Mouse (Mus musculus) testis, adult 2 months (tissue): ENCODE results near the gene Msi1. TPM values are rescaled to one million over a fixed set of nuclear protein-coding genes. Genes with fewer than 3 reads are reported as not detected.

ENCODE experiments used
- H3K27ac ChIP-seq: fragments of 200-500 bp; 2 replicates; pipeline ENCODE4 v1.5.1; 2012; ENCODE audit warnings: low read depth, low read length; ENCODE audit not compliant: control insufficient read depth, insufficient read depth
- H3K27me3 ChIP-seq: fragments of 200-500 bp; 2 replicates; pipeline ENCODE4 v1.6.1; 2012; ENCODE audit warnings: mild to moderate bottlenecking, low read length, moderate library complexity; ENCODE audit not compliant: control insufficient read depth, insufficient read depth
- H3K36me3 ChIP-seq: fragments of 200-500 bp; 2 replicates; pipeline ENCODE4 v1.6.1; 2012; ENCODE audit warnings: mild to moderate bottlenecking, low read length; ENCODE audit not compliant: control insufficient read depth, insufficient read depth
- H3K4me1 ChIP-seq: fragments of 200-500 bp; 2 replicates; pipeline ENCODE4 v1.6.1; 2012; ENCODE audit warnings: low read length; ENCODE audit not compliant: control insufficient read depth, insufficient read depth
- H3K4me3 ChIP-seq: fragments of 200-500 bp; 2 replicates; pipeline ENCODE4 v1.5.1; 2012; ENCODE audit warnings: low read depth, mild to moderate bottlenecking, low read length, moderate library complexity, mixed read lengths; ENCODE audit not compliant: control insufficient read depth
- CTCF ChIP-seq: fragments of 200-500 bp; IDR thresholded peaks from 2 replicates; pipeline ENCODE4 v1.5.1; 2012; ENCODE audit warnings: low read depth, mild to moderate bottlenecking, inconsistent platforms, low read length, moderate library complexity; ENCODE audit not compliant: control insufficient read depth, insufficient read depth, insufficient replicate concordance
- POLR2A ChIP-seq: fragments of 200-500 bp; IDR thresholded peaks from 2 replicates; pipeline ENCODE4 v1.6.1; 2012; ENCODE audit warnings: low read depth, mild to moderate bottlenecking, inconsistent platforms, low read length, moderate library complexity; ENCODE audit not compliant: control insufficient read depth
- polyA plus RNA-seq: library from polyadenylated mRNA; depleted of rRNA; stranded (reverse); fragments of >200 nt; gene quantifications from 2 replicates; pipeline ENCODE4 v1.2.3, GENCODE M21; 2012

Gene Msi1
- polyA plus RNA-seq, 1 experiment = 61.9 TPM

DNA sequence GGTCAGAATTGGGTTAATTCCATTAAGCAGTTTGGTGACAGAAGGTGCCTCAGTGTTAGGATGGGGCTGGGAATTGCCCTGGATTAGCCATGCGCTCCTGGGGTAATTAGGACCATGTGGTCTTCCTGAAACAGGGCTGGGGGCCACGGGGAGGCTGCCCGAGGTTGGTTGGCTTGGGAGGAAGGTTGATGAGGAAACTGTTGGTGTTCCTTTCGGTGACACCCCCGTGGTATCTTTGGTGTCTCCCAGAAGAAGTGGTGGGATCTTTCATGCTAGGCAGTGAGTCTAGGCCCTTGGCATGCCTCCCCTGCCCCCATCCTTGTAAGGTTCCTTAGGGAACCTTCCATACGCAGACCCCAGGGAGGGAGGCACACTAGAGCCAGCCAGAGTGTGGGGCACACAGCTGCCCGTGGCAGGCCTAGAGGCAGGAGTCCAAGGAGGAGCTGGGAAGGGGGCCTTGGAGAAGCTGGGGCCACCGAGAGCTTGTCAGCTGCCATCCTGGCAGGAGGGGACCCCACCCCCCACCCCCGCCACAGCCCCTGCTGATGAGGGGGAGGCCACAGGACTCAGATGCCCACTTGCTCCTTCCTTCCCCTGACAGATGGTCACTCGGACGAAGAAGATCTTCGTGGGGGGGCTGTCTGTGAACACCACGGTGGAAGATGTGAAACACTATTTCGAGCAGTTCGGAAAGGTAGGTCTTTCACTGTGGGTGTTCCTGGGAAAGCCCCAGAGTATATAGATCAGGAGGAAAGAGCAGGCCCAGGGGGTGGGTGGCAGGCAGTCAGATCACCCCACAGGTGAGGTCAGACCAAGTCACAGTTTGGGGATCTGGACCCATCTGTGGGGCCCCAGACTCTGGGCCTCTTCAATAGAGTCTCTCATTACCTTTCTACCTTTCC lies 5.7 kb downstream of the Msi1 start:
- peaks cover 27% of the 10 kb centered on the region for H3K4me1 ChIP-seq
- no peaks in the 10 kb centered on the region for H3K27me3 ChIP-seq
- TF ChIP-seq POLR2A = no peak
- no peak for TF ChIP-seq CTCF
- H3K36me3 ChIP-seq = no peaks in the 10 kb centered on the region
- H3K4me3 ChIP-seq = no peak overlapping the region
- no peak overlapping the region for H3K27ac ChIP-seq

DNA sequence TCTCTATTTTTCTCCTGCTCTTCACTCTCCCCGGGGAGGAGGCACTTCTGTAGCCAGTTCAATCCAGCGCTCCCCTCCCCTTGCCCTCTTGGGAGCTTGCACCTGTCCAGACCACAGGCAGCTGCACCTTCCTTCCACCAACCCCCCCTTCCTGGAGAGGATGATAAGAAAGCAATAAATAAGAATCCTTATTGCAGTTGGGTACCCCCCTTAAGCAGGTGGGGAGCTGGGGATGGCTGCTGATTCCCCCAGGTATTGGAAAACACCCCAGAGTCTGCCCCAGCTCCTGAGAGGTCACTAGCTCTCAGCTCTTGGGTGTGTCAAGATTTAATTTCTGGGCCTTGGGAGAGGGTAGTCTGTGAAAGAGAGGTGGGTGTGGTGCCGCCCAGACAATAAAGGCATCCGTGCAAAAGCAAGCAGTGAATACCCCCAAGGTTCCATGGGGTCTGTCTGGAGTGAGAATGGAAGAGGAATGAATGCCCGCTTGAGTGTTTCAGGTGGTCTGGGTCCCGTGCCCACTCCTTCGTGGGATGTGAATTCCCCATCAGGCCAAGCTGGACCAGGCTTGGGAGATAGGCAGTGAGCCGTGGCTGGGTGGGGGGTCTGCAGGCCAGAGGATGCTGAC lies 6.5 kb downstream of the Msi1 start:
- H3K4me1 ChIP-seq = peaks cover 22% of the 10 kb centered on the region
- TF ChIP-seq CTCF = no peak
- no peak for TF ChIP-seq POLR2A
- H3K4me3 ChIP-seq = peak overlapping the region; percentile 91
- H3K36me3 ChIP-seq = no peaks in the 10 kb centered on the region
- H3K27me3 ChIP-seq = no peaks in the 10 kb centered on the region
- peak overlapping the region; percentile 56 for H3K27ac ChIP-seq

DNA sequence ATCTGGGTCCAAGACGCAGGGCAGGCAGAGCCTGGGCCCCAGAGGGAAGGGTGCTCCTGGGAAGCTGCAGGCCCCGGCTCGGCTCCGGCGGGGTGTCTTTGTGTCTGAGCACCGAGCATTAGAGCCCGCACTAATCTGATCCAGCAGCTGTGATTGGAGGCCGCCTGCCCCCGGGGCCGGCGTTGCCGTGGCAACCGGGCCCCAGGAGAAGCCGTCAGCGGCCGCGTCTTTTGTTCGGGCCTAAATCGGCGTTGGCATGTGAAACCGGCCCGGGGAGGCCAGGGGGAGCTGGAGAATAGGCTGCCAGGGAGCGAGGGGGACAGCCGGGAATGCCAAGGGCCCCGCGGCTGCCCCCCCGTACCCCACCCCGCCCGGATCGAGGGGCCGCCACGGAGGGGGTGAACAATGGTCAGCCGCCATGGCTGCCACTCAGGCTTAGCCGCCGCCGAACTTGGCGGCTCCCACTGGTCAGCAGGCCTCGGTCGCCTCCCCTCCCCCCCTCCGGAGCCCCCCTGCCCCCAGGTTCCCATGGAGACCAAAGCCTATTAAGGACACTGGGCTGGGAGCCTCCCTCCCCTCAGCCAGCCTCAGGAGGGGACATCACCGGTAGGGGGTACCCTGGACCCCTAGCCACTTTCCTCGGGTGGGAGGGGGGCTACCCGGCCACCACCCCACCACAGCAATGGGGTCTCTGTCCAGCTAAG lies 7.2 kb downstream of the Msi1 start:
- Histone ChIP-seq H3K27me3 (no peaks in the 10 kb centered on the region), H3K4me1 (peaks cover 22% of the 10 kb centered on the region), H3K27ac (peak overlapping the region; percentile 68), H3K36me3 (no peaks in the 10 kb centered on the region), H3K4me3 (peak overlapping the region; percentile 91)
- TF ChIP-seq CTCF (no peak), POLR2A (no peak; the same call in 1 of the 2 replicates)

GRCm38 (mm10) chr5:115437242-115437944 lies 8.0 kb downstream of the Msi1 start:
- no peaks in the 10 kb centered on the region; the same call in 1 of the 2 replicates for H3K36me3 ChIP-seq
- no peak for TF ChIP-seq POLR2A
- TF ChIP-seq CTCF = no peak
- H3K4me1 ChIP-seq = peaks cover 22% of the 10 kb centered on the region
- no peaks in the 10 kb centered on the region for H3K27me3 ChIP-seq
- peak overlapping the region; percentile 68 for H3K27ac ChIP-seq
- peak overlapping the region; percentile 91 for H3K4me3 ChIP-seq

- Histone ChIP-seq H3K27ac (no peak overlapping the region), H3K36me3 (no peaks in the 10 kb centered on the region; the same call in 1 of the 2 replicates), H3K4me1 (peaks cover 22% of the 10 kb centered on the region), H3K27me3 (no peaks in the 10 kb centered on the region), H3K4me3 (peak overlapping the region; percentile 28)
- TF ChIP-seq POLR2A (no peak), CTCF (no peak)
Observed at GRCm38 (mm10) chr5:115437945-115438315, 8.5 kb downstream of the Msi1 start.

DNA sequence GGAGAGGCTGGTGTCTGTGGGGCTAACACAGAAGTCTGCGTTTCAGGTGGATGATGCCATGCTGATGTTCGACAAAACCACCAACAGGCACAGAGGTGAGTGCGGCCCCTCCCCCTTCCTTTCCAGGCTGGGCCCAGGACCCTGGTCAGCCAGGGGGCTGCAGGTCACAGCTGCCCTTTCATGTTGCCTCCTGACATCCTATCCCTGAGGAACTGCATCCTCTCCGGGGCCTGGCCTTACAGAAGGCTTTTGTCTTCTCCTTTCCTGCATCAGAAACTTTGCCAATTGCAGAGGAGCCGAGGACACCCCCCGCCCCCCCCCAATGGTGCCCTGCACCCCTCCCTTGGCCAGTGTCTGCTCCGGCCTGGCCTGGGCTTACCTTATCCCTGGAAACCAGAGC lies 9.3 kb downstream of the Msi1 start:
- Histone ChIP-seq H3K27ac (no peak overlapping the region), H3K4me3 (peak overlapping the region; percentile 12; the same call in 1 of the 2 replicates), H3K4me1 (peaks cover 22% of the 10 kb centered on the region), H3K27me3 (no peaks in the 10 kb centered on the region), H3K36me3 (no peaks in the 10 kb centered on the region; the same call in 1 of the 2 replicates)
- TF ChIP-seq POLR2A (no peak), CTCF (no peak)
